Mouse (Mus musculus) naive thymus-derived CD4-positive, alpha-beta T cell, adult 5 months (primary cell): ENCODE data around the gene Gm17490. TPM values are rescaled to one million over a fixed set of nuclear protein-coding genes. Genes with fewer than 3 reads are reported as not detected.

ENCODE experiments used
- polyA plus RNA-seq: library from polyadenylated mRNA; unstranded; fragments of 100-300 nt; shearing (Covaris generic); gene quantifications from one replicate; pipeline ENCODE4 v1.2.1, GENCODE M21; 2017

The Gm17490 gene
- polyA plus RNA-seq = not detected

GRCm38 (mm10) chr2:11625890-11626289, at the start of gene Gm17490:
TSS of gene Gm17490 (minus strand) at chr2:11626264.

GRCm38 (mm10) chr2:11642451-11642941, 16.4 kb upstream of the Gm17490 start, which contains the start of gene Il2ra:
TSS of gene Il2ra (plus strand) at chr2:11642807.

DNA sequence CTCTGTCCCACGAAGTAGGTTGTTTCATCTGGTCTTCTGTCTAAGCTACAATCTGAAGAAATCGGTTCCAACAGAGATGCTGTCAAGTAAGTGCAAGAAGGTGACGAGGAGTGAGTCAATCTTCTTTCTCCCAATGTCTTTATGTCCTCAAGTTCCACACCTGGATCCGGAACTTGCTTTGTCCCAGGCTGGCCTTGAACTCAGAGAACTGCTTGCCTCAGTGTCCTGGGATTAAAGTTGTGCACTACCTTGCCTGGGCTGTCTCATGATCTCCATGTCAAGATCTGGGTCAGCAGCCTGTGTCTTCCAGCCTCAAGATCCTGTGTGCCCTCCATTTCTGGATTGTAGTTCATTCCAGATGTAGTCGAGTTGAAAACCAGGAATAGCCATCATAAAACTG, 22.0 kb downstream of the Gm17490 start, which contains the start of gene Rbm17:
Gene Rbm17 (minus strand): TSS at position 101 of the 400 bp plus-strand sequence.

Other genes with a start within 250 kb of the Gm17490 start
- 12.7 TPM for gene Pfkfb3, start 72.2 kb downstream of the Gm17490 start, polyA plus RNA-seq
- gene Rbm17, start 22.1 kb downstream of the Gm17490 start, polyA plus RNA-seq = 145 TPM
- 10.7 TPM for gene Il2ra, start 16.5 kb upstream of the Gm17490 start, polyA plus RNA-seq
- gene Il15ra, start 79.0 kb upstream of the Gm17490 start, polyA plus RNA-seq = 7.2 TPM
- 51.6 TPM for gene Fbh1, start 151.3 kb upstream of the Gm17490 start, polyA plus RNA-seq
- 68.4 TPM for gene Ankrd16, start 151.6 kb upstream of the Gm17490 start, polyA plus RNA-seq